Mouse (Mus musculus): ENCODE data around the gene Clcn7.

The Clcn7 gene

GRCm38 (mm10) chr17:25127681-25128080 lies 5.5 kb upstream of the Clcn7 start:
- no peak for DNase-seq (ENCODE audit: low read depth)

GRCm38 (mm10) chr17:25130060-25130459 lies 3.1 kb upstream of the Clcn7 start:
- peak; percentile 47 for DNase-seq (ENCODE audit: low read depth)

GRCm38 (mm10) chr17:25135622-25136021 lies 2.4 kb downstream of the Clcn7 start:
- DNase-seq (ENCODE audit: low read depth) = no peak

GRCm38 (mm10) chr17:25138803-25139202 lies 5.6 kb downstream of the Clcn7 start:
- DNase-seq (ENCODE audit: low read depth) = peak; percentile 13

- DNase-seq (ENCODE audit: low read depth) = no peak
These were observed 6.8 kb downstream of the Clcn7 start for GRCm38 (mm10) chr17:25139960-25140359.

GRCm38 (mm10) chr17:25162161-25162560 lies 29.0 kb downstream of the Clcn7 start, which contains the start of gene Ccdc154:
Gene Ccdc154 (plus strand): TSS chr17:25162461.
- DNase-seq (ENCODE audit: low read depth) = no peak

GRCm38 (mm10) chr17:25163387-25163786 lies 30.2 kb downstream of the Clcn7 start:
- DNase-seq (ENCODE audit: low read depth) = no peak

- no peak for DNase-seq (ENCODE audit: low read depth)
These were observed 31.6 kb downstream of the Clcn7 start for GRCm38 (mm10) chr17:25164770-25165169.

GRCm38 (mm10) chr17:25165970-25166671 lies 32.9 kb downstream of the Clcn7 start:
- DNase-seq (ENCODE audit: low read depth) = no peak

- DNase-seq (ENCODE audit: low read depth) = no peak
These were observed 36.5 kb downstream of the Clcn7 start for GRCm38 (mm10) chr17:25169706-25170105.

GRCm38 (mm10) chr17:25172558-25172957 lies 39.4 kb downstream of the Clcn7 start:
- DNase-seq (ENCODE audit: low read depth) = no peak

- no peak for DNase-seq (ENCODE audit: low read depth)
These were observed 42.2 kb downstream of the Clcn7 start, which contains the start of gene Gm38655 for GRCm38 (mm10) chr17:25175411-25175810. Gene Gm38655 (minus strand): TSS chr17:25175471.

GRCm38 (mm10) chr17:25183232-25183631 lies 50.0 kb downstream of the Clcn7 start:
- DNase-seq (ENCODE audit: low read depth) = peak; percentile 77

- peak; percentile 99 for DNase-seq (ENCODE audit: low read depth)
These were observed 51.0 kb downstream of the Clcn7 start, which contains the start of gene BC003965 for GRCm38 (mm10) chr17:25184129-25184691. Gene BC003965 (plus strand): TSS chr17:25184554.

GRCm38 (mm10) chr17:25184961-25185360 lies 51.8 kb downstream of the Clcn7 start:
- DNase-seq (ENCODE audit: low read depth) = no peak

- no peak for DNase-seq (ENCODE audit: low read depth)
These were observed 54.6 kb downstream of the Clcn7 start for GRCm38 (mm10) chr17:25187784-25188149.

- peak; percentile 53 for DNase-seq (ENCODE audit: low read depth)
These were observed 55.2 kb downstream of the Clcn7 start, which contains the start of gene Unkl for GRCm38 (mm10) chr17:25188150-25189031. Gene Unkl (plus strand): TSS chr17:25188397.

- DNase-seq (ENCODE audit: low read depth) = no peak
These were observed 55.9 kb downstream of the Clcn7 start for GRCm38 (mm10) chr17:25189091-25189490.

GRCm38 (mm10) chr17:25202401-25202800 lies 69.2 kb downstream of the Clcn7 start:
- DNase-seq (ENCODE audit: low read depth) = no peak

GRCm38 (mm10) chr17:25210006-25210405 lies 76.8 kb downstream of the Clcn7 start:
- no peak for DNase-seq (ENCODE audit: low read depth)

GRCm38 (mm10) chr17:25210680-25211466 lies 77.7 kb downstream of the Clcn7 start:
- peak; percentile 38 for DNase-seq (ENCODE audit: low read depth)

- DNase-seq (ENCODE audit: low read depth) = no peak
These were observed 78.5 kb downstream of the Clcn7 start for GRCm38 (mm10) chr17:25211705-25212104.
